Mouse (Mus musculus) stomach, postnatal 0 days (tissue): ENCODE measurements at regions not wholly inside any gene's neighbourhood (a gene's known extent, or its start where the extent isn't known, plus 50 kb on each side); places are given as distances from the start of the nearest gene placed in this dataset.

Source experiments
- ATAC-seq: fragments of 200-750 bp; cut with Nextera tagmentation; 2 replicates; pipeline ENCODE4 v1.8.0; 2017; ENCODE audit not compliant: low FRiP score, low TSS enrichment
- DNase-seq: peaks from one replicate; pipeline ENCODE4 v3.0.0-alpha.2; 2016; ENCODE audit warnings: low spot score
- H3K27ac ChIP-seq: fragments of 300-500 bp; sonication (generic); replicated peaks from 2 replicates; pipeline ENCODE4 v1.5.1; 2014; ENCODE audit warnings: mild to moderate bottlenecking, control low read depth
- H3K27me3 ChIP-seq: fragments of 300-500 bp; sonication (generic); 2 replicates; pipeline ENCODE4 v1.6.1; 2014; ENCODE audit warnings: low read length; ENCODE audit not compliant: control insufficient read depth, insufficient read depth
- H3K36me3 ChIP-seq: fragments of 300-500 bp; sonication (generic); 2 replicates; pipeline ENCODE4 v1.6.1; 2014; ENCODE audit warnings: low read length, mixed read lengths; ENCODE audit not compliant: control insufficient read depth, insufficient read depth
- H3K4me1 ChIP-seq: fragments of 300-500 bp; sonication (generic); replicated peaks from 2 replicates; pipeline ENCODE4 v1.6.1; 2014; ENCODE audit warnings: antibody characterized with exemption; ENCODE audit not compliant: control insufficient read depth, insufficient read depth
- H3K4me2 ChIP-seq: fragments of 300-500 bp; sonication (generic); replicated peaks from 2 replicates; pipeline ENCODE4 v1.6.1; 2014; ENCODE audit warnings: low read depth, mild to moderate bottlenecking, control low read depth, moderate library complexity
- H3K4me3 ChIP-seq: fragments of 300-500 bp; sonication (generic); 2 replicates; pipeline ENCODE4 v1.5.1; 2014; ENCODE audit warnings: low read depth, low read length, control low read depth
- H3K9ac ChIP-seq: fragments of 300-500 bp; sonication (generic); 2 replicates; pipeline ENCODE4 v1.6.1; 2014; ENCODE audit warnings: mild to moderate bottlenecking, low read length, control low read depth, mixed read lengths
- H3K9me3 ChIP-seq: fragments of 300-500 bp; sonication (generic); 2 replicates; pipeline ENCODE4 v1.6.1; 2016; ENCODE audit warnings: low read length; ENCODE audit not compliant: control insufficient read depth
- CTCF ChIP-seq: IDR thresholded peaks from 2 replicates; pipeline ENCODE4 v1.5.1; 2016; ENCODE audit warnings: antibody characterized with exemption, low read depth, mild to moderate bottlenecking, moderate library complexity
- EP300 ChIP-seq: optimal IDR thresholded peaks from 2 replicates; pipeline ENCODE3; 2016; ENCODE audit warnings: antibody characterized with exemption
- WGBS: fragments of 180-500 bp; shearing (Covaris S2); extraction: QIAGEN DNeasy Blood & Tissue Kit; methylation state at CpG from one replicate; pipeline ENCODE4 v1.1.7; 2014; 5-methylcytosine and 5-hydroxymethylcytosine counted together

- no peaks in the 10 kb centered on the region for H3K4me1 ChIP-seq
- 73% methylated on average over 3 of the region's 3 CpGs for WGBS
- no peak overlapping the region for H3K27ac ChIP-seq
- ATAC-seq (no peak), DNase-seq (no peak)
- H3K27me3 ChIP-seq: no peaks in the 10 kb centered on the region
- H3K9ac ChIP-seq: no peak overlapping the region
- no peak overlapping the region for H3K4me2 ChIP-seq
- H3K9me3 ChIP-seq: no peaks in the 10 kb centered on the region
- H3K36me3 ChIP-seq: no peaks in the 10 kb centered on the region
- TF ChIP-seq CTCF (no peak), EP300 (no peak)
- H3K4me3 ChIP-seq: no peak overlapping the region
These were observed 131.4 kb upstream of the Mpped2 start for GRCm38 (mm10) chr2:106561571-106562090.

- H3K9me3 ChIP-seq: no peaks in the 10 kb centered on the region
- H3K27ac ChIP-seq: no peak overlapping the region
- 60% methylated on average over 1 of the region's 1 CpGs for WGBS
- no peaks in the 10 kb centered on the region for H3K4me1 ChIP-seq
- no peaks in the 10 kb centered on the region for H3K36me3 ChIP-seq
- no peaks in the 10 kb centered on the region for H3K27me3 ChIP-seq
- H3K4me3 ChIP-seq: no peak overlapping the region
- H3K9ac ChIP-seq: no peak overlapping the region
- no peak overlapping the region for H3K4me2 ChIP-seq
- DNase-seq: no peak
- ATAC-seq: no peak
- no peak for TF ChIP-seq EP300
- TF ChIP-seq CTCF: no peak
These were observed 122.8 kb upstream of the Mpped2 start for GRCm38 (mm10) chr2:106570226-106570625.

DNA sequence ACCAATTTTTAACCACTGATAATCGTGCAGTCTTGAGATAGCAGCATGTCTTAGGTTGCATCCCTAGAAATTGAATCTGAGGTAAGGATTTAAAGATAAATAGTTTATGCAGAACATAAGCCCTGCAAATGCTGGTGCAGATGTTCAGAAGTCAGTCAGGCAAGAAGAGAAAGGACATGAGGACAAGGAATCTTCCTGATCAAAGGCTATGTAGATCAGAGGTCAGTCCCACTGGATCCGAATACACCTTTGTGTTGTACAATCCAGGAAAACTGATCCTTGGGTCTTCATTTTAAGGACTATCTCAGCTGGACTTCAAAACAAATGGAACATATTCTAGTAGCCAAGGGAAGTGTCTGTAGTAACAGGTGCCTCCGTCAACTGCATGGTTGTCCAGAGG lies 121.7 kb upstream of the Mpped2 start:
- DNase-seq: no peak
- Histone ChIP-seq H3K27ac (no peak overlapping the region), H3K4me3 (no peak overlapping the region), H3K27me3 (no peaks in the 10 kb centered on the region), H3K36me3 (no peaks in the 10 kb centered on the region), H3K4me2 (no peak overlapping the region), H3K4me1 (no peaks in the 10 kb centered on the region), H3K9me3 (no peaks in the 10 kb centered on the region), H3K9ac (no peak overlapping the region)
- ATAC-seq: no peak
- 90% methylated on average over 3 of the region's 3 CpGs for WGBS
- TF ChIP-seq EP300 (no peak), CTCF (no peak)

DNA sequence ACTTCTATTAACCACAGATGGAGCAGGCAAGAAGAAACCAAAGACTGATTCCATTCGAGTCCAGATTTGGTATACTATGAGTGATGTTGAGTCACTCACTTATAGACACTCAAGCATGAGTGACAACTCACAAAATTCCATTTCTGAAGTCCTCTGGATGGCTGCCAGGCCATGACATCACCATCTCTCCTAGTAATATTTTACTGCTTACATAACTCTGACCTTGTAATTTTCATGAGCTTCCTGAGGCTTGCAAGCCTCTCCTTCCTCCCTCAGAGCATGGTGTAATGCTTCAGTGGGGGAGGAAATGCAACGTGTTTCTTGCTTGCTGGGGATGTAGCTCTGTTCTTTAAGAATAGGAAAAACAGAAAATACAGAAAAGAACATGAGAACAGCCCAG lies 121.2 kb upstream of the Mpped2 start:
- 52% methylated on average over 2 of the region's 2 CpGs for WGBS
- no peak overlapping the region for H3K4me3 ChIP-seq
- H3K4me2 ChIP-seq: no peak overlapping the region
- DNase-seq: no peak
- H3K27me3 ChIP-seq: no peaks in the 10 kb centered on the region
- no peak overlapping the region for H3K27ac ChIP-seq
- no peak overlapping the region for H3K9ac ChIP-seq
- TF ChIP-seq EP300 (no peak), CTCF (no peak)
- no peaks in the 10 kb centered on the region for H3K36me3 ChIP-seq
- no peaks in the 10 kb centered on the region for H3K4me1 ChIP-seq
- H3K9me3 ChIP-seq: no peaks in the 10 kb centered on the region
- ATAC-seq: no peak

DNA sequence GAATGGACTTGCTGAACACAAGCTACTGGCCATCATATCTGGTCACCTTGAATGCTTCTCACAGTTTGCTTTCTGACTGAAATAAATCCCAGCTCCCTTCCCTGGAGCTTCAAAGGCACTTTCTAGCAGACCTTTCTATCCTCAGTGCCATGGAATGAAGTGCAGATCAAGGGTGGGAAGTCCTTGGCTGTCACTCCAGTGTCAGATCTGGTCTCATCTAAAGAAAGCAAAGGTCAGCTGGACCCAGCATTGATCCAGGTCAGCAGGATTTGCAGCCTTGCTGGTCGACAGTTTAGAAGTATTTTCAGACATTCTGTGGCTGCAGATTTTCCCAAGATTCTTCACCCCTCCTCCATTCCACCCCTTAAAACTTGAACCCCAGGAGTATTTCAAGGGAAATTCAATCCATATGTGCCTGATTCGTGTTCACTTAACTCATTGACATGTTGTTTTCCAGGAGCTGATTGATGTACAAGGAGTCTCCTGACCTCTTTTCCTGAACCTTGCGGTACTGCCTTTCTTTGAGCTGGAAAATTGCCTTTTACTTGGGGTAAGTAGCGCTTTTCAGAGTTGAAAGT lies 116.2 kb upstream of the Mpped2 start:
- Histone ChIP-seq H3K36me3 (no peaks in the 10 kb centered on the region), H3K4me3 (no peak overlapping the region), H3K27me3 (no peaks in the 10 kb centered on the region), H3K4me2 (no peak overlapping the region), H3K27ac (no peak overlapping the region), H3K9ac (no peak overlapping the region), H3K9me3 (no peaks in the 10 kb centered on the region), H3K4me1 (no peaks in the 10 kb centered on the region)
- WGBS: 52% methylated on average over 4 of the region's 4 CpGs
- no peak for TF ChIP-seq EP300
- TF ChIP-seq CTCF: no peak
- ATAC-seq (no peak), DNase-seq (no peak)

DNA sequence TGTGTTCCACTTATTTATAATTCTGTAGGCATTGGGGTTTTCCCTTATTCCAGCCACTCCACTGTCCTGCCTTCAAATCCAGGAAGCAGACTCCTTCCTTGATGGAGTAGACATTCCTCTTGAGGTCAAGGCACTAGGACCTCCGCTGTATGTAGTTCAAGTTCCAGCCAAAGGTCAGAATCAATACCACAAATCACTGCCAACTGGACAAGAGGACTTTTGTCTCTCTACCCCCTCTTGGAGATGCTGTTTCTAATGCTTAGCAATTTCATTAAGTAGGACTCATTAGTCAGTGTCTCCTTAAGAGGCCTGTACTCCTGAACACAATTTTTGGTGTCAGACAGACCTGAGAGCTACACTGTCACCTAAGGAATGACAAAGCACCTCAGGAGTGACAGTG lies 115.0 kb upstream of the Mpped2 start:
- H3K9me3 ChIP-seq: no peaks in the 10 kb centered on the region
- H3K36me3 ChIP-seq: no peaks in the 10 kb centered on the region
- no peak overlapping the region for H3K4me3 ChIP-seq
- TF ChIP-seq EP300: no peak
- no peak for TF ChIP-seq CTCF
- no peak overlapping the region for H3K27ac ChIP-seq
- 68% methylated on average over 1 of the region's 1 CpGs for WGBS
- H3K4me2 ChIP-seq: no peak overlapping the region
- DNase-seq (no peak), ATAC-seq (no peak)
- no peak overlapping the region for H3K9ac ChIP-seq
- H3K4me1 ChIP-seq: no peaks in the 10 kb centered on the region
- no peaks in the 10 kb centered on the region for H3K27me3 ChIP-seq
